Mouse (Mus musculus): ENCODE measurements around the gene Krtap4-7. TPM values are rescaled to one million over a fixed set of nuclear protein-coding genes. Genes with fewer than 3 reads are reported as not detected.
"Not testable (repeated sequence)": the region's sequence is repeated elsewhere in the genome, so short reads cannot be mapped to it uniquely, and the experiment has no call there.

Gene Krtap4-7
- total RNA-seq (2022), result not detected

GRCm38 (mm10) chr11:99643635-99644139 is at the start of gene Krtap4-7:
Gene Krtap4-7 (minus strand): TSS chr11:99644089.
- DNase-seq (ENCODE audit: low spot score in 2 of 2), result not testable (repeated sequence)

DNA sequence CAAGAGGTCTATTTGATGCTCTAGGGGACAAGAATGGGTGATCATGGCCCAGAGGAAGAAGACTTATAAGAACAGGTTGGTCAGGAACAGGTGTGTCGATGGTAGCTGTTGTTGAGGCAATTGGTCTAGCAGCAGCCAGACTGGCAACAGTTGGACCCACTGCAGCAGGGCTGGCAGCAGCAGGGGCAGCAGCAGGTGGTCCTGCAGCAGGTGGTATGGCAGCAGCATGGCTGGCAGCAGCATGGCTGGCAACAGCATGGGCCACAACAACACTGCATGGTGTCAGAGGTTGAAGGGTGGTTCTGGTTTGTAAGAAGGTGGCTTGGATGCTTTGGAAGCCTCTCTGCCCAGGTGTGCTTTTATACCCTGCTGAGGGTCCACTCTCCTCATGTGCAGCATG is 46.6 kb upstream of the Krtap4-7 start, which contains the start of gene Gm14190:
TSS of gene Gm14190 (minus strand) at position 278 of the 400 bp plus-strand sequence.
- no peak for DNase-seq (ENCODE audit: low spot score in 2 of 2)

- not testable (repeated sequence) for DNase-seq (ENCODE audit: low spot score in 2 of 2)
Measured at GRCm38 (mm10) chr11:99685235-99685634, 41.3 kb upstream of the Krtap4-7 start.

GRCm38 (mm10) chr11:99683481-99683880 is 39.6 kb upstream of the Krtap4-7 start:
- DNase-seq (ENCODE audit: low spot score in 2 of 2), result no peak

GRCm38 (mm10) chr11:99665860-99666259 is 22.0 kb upstream of the Krtap4-7 start, which contains the start of gene Krtap4-6:
Gene Krtap4-6 (minus strand): TSS chr11:99665960.
- DNase-seq (ENCODE audit: low spot score in 2 of 2), result no peak

- no peak for DNase-seq (ENCODE audit: low spot score in 2 of 2)
Measured at GRCm38 (mm10) chr11:99662802-99663201, 18.9 kb upstream of the Krtap4-7 start.

DNA sequence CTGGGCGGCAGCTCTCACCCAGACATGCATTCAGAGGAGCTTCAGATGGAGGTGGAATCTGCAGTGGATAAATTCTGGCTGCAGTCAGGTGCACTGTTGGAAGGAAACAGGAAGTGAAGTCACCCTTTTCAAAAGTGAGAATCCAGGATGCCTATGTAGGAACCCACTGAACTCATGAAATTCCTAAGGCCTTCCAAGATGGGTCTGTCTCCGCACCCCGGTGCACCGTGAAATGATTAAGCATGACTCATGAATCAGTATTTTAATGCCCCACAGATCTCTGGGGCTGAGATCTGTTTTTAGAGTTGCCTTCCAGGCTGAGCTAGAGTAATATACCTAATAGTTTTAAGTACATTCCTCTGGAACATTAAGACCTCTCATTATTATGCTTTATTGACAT is 15.4 kb upstream of the Krtap4-7 start:
- DNase-seq (ENCODE audit: low spot score in 2 of 2), result no peak

- not testable (repeated sequence) for DNase-seq (ENCODE audit: low spot score in 2 of 2)
Measured at GRCm38 (mm10) chr11:99658467-99659010, 14.7 kb upstream of the Krtap4-7 start, which contains the start of gene Gm11563. Gene Gm11563 (minus strand): TSS chr11:99658960.

- DNase-seq (ENCODE audit: low spot score in 2 of 2), result no peak
Measured at GRCm38 (mm10) chr11:99657051-99657450, 13.2 kb upstream of the Krtap4-7 start.

GRCm38 (mm10) chr11:99650136-99650535 is 6.2 kb upstream of the Krtap4-7 start, which contains the start of gene Gm11555:
Gene Gm11555 (minus strand): TSS chr11:99650236.
- DNase-seq (ENCODE audit: low spot score in 2 of 2), result no peak

DNA sequence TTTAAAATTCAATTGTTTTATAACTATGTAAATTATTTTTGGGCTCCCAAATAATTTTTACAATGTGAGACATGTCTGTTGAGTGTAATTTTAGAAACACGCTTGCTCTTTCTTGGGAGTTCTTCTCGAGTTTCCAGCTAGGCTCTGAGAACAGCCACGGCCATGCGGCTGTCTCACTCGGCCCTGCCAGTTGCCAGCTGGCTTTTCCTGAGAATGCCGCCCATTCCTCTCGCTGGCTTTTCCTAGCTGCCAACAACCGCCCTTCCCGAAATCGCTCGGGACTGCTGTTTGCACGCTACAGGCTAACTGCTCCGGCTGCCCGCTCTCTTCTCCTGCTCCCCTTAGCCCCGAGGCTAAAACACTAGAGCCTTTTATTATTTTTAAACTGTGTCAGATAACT is 2.6 kb upstream of the Krtap4-7 start:
- DNase-seq (ENCODE audit: low spot score in 2 of 2), result peak in 1 of 2 experiments; percentile 4

DNA sequence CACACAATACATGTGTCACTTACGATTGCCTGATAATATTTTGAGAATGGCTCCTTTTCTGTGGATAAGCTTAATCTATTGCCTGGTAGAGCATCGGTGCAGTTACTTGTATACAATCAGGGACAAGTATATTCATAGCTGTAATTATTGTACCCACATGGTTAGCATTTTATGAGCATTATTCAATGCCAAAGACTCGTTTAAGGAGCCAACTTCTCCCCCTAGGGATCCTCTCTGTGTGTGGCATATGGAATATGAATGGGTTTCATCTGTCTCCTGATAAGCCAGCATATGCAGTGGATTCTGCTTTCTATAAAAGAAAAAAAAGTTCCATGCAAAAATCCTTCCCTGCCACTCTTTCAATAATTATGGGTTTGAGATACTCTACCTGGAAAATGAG is 462 bp upstream of the Krtap4-7 start:
- DNase-seq (ENCODE audit: low spot score in 2 of 2), result no peak

DNA sequence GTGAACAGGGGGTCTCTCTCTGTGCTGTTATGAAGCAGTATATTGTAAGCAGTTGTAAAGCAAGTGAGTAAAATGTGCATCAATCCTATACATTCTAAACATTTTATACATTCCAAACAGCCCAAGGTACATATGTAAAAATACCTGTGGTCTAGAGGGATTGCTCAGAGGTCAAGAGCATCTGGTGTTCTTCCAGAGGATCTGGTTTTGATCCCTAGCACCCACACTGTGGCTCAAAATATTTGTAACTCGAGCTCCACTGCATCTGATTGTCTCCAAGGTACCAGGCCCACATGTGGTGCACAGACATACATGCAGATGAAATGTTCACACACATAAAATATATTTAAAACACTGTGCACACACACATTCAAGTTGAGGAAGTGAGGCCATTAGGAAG is 3.0 kb downstream of the Krtap4-7 start:
- DNase-seq (ENCODE audit: low spot score in 2 of 2), result no peak

DNA sequence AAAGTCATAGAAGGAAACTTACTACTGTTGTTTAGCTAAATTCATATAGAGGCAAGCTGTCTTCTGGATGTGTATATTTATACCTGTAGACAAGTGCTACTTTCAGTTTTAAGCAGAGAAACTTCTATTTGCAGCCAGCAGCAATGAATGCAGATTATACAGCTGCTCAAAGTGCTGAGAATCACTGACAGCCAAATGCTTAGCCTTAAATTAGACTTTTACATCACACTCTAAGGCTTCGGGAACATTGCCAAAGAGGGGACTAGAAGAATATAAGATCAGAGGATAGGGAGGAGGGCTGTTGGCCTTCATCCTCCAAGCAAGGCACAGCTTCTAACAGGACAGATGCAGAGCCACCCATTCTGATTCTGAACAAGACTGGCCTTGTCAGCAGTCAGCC is 6.8 kb downstream of the Krtap4-7 start:
- DNase-seq (ENCODE audit: low spot score in 2 of 2), result no peak

DNA sequence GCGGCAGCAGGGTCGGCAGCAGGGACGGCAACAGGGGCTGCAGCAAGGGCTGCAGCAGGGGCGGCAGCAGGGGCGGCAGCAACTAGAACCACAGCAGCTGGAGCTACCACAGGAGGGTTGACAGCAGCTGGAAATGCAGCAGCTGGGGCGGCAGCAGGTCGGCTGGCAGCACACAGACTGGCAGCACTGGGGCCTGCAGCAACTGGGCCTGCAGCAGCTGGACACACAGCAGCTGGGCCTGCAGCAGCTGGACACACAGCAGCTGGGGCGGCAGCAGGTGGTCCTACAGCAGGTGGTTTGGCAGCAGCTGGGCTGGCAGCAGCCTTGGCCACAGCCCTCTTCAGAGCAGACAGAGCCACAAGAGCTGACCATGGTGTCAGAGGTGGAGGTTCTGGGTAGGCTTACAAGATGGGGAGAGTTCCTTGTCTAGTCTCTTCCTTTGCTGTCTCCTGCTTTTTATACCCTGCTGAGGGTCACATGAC is 9.2 kb downstream of the Krtap4-7 start, which contains the start of gene Krtap4-2:
TSS of gene Krtap4-2 (minus strand) at position 432 of the 482 bp plus-strand sequence.
- DNase-seq (ENCODE audit: low spot score in 2 of 2), result no peak

- DNase-seq (ENCODE audit: low spot score in 2 of 2), result no peak
Measured at GRCm38 (mm10) chr11:99633293-99633692, 10.6 kb downstream of the Krtap4-7 start.

GRCm38 (mm10) chr11:99630890-99631289 is 13.0 kb downstream of the Krtap4-7 start:
- no peak for DNase-seq (ENCODE audit: low spot score in 2 of 2)

DNA sequence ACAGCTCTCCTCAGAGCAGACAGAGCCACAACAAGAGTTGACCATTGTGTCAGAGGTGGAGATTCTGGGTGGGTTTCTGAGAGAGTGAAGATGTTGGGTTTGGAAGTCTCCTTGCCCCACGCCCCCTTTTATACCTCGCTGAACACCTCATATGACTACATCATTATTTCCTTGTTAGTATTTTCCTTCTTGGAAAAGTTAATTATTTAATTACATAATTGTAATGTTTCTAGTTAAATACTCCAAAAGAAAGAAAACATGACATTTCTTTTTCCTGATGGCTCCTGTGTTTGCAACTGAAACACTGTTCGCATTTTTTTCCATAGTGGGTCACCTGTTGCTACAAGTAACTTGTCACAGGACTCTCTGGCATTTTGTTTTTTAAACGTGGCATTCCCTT is 15.8 kb downstream of the Krtap4-7 start, which contains the start of gene Krtap4-1:
TSS of gene Krtap4-1 (minus strand) at position 101 of the 400 bp plus-strand sequence.
- DNase-seq (ENCODE audit: low spot score in 2 of 2), result no peak

GRCm38 (mm10) chr11:99620335-99620734 is 23.6 kb downstream of the Krtap4-7 start, which contains the start of gene Gm11562:
Gene Gm11562 (minus strand): TSS chr11:99620435.
- no peak for DNase-seq (ENCODE audit: low spot score in 2 of 2)

- no peak for DNase-seq (ENCODE audit: low spot score in 2 of 2)
Measured at GRCm38 (mm10) chr11:99614796-99615363, 29.0 kb downstream of the Krtap4-7 start, which contains the start of gene Krtap2-4. Gene Krtap2-4 (minus strand): TSS chr11:99614846.

GRCm38 (mm10) chr11:99610089-99610488 is 33.8 kb downstream of the Krtap4-7 start, which contains the start of gene Gm11937:
Gene Gm11937 (minus strand): TSS chr11:99610189.
- DNase-seq (ENCODE audit: low spot score in 2 of 2), result not testable (repeated sequence)

- peak; percentile 48 to 50 for DNase-seq (ENCODE audit: low spot score in 2 of 2)
Measured at GRCm38 (mm10) chr11:99609126-99609525, 34.8 kb downstream of the Krtap4-7 start.

All from layer of hippocampus, adult 8-10 months (tissue).